Mouse (Mus musculus) testis, adult 2 months (tissue): ENCODE data around the gene Rnf224.

Experiments
- CTCF ChIP-seq: fragments of 200-500 bp; IDR thresholded peaks from 2 replicates; pipeline ENCODE4 v1.5.1; 2012; ENCODE audit warnings: low read depth, mild to moderate bottlenecking, inconsistent platforms, low read length, moderate library complexity; ENCODE audit not compliant: control insufficient read depth, insufficient read depth, insufficient replicate concordance
- POLR2A ChIP-seq: fragments of 200-500 bp; IDR thresholded peaks from 2 replicates; pipeline ENCODE4 v1.6.1; 2012; ENCODE audit warnings: low read depth, mild to moderate bottlenecking, inconsistent platforms, low read length, moderate library complexity; ENCODE audit not compliant: control insufficient read depth

GRCm38 (mm10) chr2:25261870-25262269, 25.3 kb upstream of the Rnf224 start:
- TF ChIP-seq POLR2A (no peak), CTCF (no peak)
